Mouse (Mus musculus) kidney, postnatal 25 days (tissue): ENCODE measurements around the gene Armcx1.
"Not testable (repeated sequence)": the region's sequence is repeated elsewhere in the genome, so short reads cannot be mapped to it uniquely, and the experiment has no call there.

Experiments
- DNase-seq, 2 experiments: peaks; one replicate each; pipeline ENCODE4 v3.0.0; 2021; ENCODE audit warnings: mixed read lengths in 2 of 2

Armcx1 gene

GRCm38 (mm10) chrX:134763428-134764198, 45.9 kb downstream of the Armcx1 start:
- DNase-seq = not testable (repeated sequence)
